Mouse (Mus musculus): ENCODE measurements around the gene Brsk2. TPM values are rescaled to one million over a fixed set of nuclear protein-coding genes. Genes with fewer than 3 reads are reported as not detected.
A peak's percentile ranks its signal among the peaks of the same experiment; 100 is the strongest.

Gene Brsk2
- polyA plus RNA-seq, 1 experiment from 2014 or later, result 7.8 TPM

GRCm38 (mm10) chr7:141959133-141959532 is 9.6 kb downstream of the Brsk2 start:
- DNase-seq (ENCODE audit: low spot score), result no peak
- H3K36me3 ChIP-seq, result peaks cover 15% of the 10 kb centered on the region; the same call in 1 of the 2 replicates
- H3K27ac ChIP-seq (replicated peaks), result no peak overlapping the region
- H3K9me3 ChIP-seq (replicated peaks), result no peaks in the 10 kb centered on the region
- WGBS, result 100% methylated on average over 1 of the region's 1 CpGs
- no peak overlapping the region for H3K4me3 ChIP-seq
- H3K4me1 ChIP-seq, result peaks cover 74% of the 10 kb centered on the region
- no peaks in the 10 kb centered on the region for H3K27me3 ChIP-seq (ENCODE audit: low read depth, poor library complexity, severe bottlenecking)

- Histone ChIP-seq H3K27ac (replicated peaks) (no peak overlapping the region), H3K27me3 (ENCODE audit: low read depth, poor library complexity, severe bottlenecking) (no peaks in the 10 kb centered on the region), H3K4me3 (no peak overlapping the region), H3K9me3 (replicated peaks) (no peaks in the 10 kb centered on the region), H3K4me1 (peaks cover 68% of the 10 kb centered on the region), H3K36me3 (peaks cover 21% of the 10 kb centered on the region)
- WGBS, result 79% methylated on average over 2 of the region's 2 CpGs
- DNase-seq (ENCODE audit: low spot score), result no peak
These were observed 11.4 kb downstream of the Brsk2 start for GRCm38 (mm10) chr7:141960926-141961325.

- Histone ChIP-seq H3K36me3 (peaks cover 17% of the 10 kb centered on the region; the same call in 1 of the 2 replicates), H3K4me1 (peaks cover 66% of the 10 kb centered on the region), H3K27me3 (ENCODE audit: low read depth, poor library complexity, severe bottlenecking) (no peaks in the 10 kb centered on the region), H3K27ac (replicated peaks) (no peak overlapping the region), H3K9me3 (replicated peaks) (no peaks in the 10 kb centered on the region), H3K4me3 (no peak overlapping the region)
- no peak for DNase-seq (ENCODE audit: low spot score)
- 89% methylated on average over 3 of the region's 3 CpGs for WGBS
These were observed 11.9 kb downstream of the Brsk2 start for GRCm38 (mm10) chr7:141961491-141961890.

GRCm38 (mm10) chr7:141962521-141962920 is 13.0 kb downstream of the Brsk2 start:
- Histone ChIP-seq H3K9me3 (replicated peaks) (no peaks in the 10 kb centered on the region), H3K27ac (replicated peaks) (no peak overlapping the region), H3K4me3 (no peak overlapping the region), H3K4me1 (peaks cover 58% of the 10 kb centered on the region), H3K27me3 (ENCODE audit: low read depth, poor library complexity, severe bottlenecking) (no peaks in the 10 kb centered on the region), H3K36me3 (peaks cover 11% of the 10 kb centered on the region; the same call in 1 of the 2 replicates)
- no peak for DNase-seq (ENCODE audit: low spot score)
- 100% methylated on average over 3 of the region's 3 CpGs for WGBS

- no peak for DNase-seq (ENCODE audit: low spot score)
- no peak overlapping the region for H3K4me3 ChIP-seq
- 88% methylated on average over 2 of the region's 2 CpGs for WGBS
- no peaks in the 10 kb centered on the region for H3K9me3 ChIP-seq (replicated peaks)
- peaks cover 8% of the 10 kb centered on the region; the same call in 1 of the 2 replicates for H3K36me3 ChIP-seq
- no peak overlapping the region for H3K27ac ChIP-seq (replicated peaks)
- no peaks in the 10 kb centered on the region for H3K27me3 ChIP-seq (ENCODE audit: low read depth, poor library complexity, severe bottlenecking)
- peaks cover 72% of the 10 kb centered on the region for H3K4me1 ChIP-seq
These were observed 16.7 kb downstream of the Brsk2 start for GRCm38 (mm10) chr7:141966281-141966680.

GRCm38 (mm10) chr7:141972831-141973619 is 23.5 kb downstream of the Brsk2 start:
- Histone ChIP-seq H3K36me3 (0 out of 2 replicates have a peak, but pooled peaks cover 2% of the 10 kb centered on the region), H3K9me3 (replicated peaks) (no peaks in the 10 kb centered on the region), H3K27ac (replicated peaks) (no peak overlapping the region), H3K27me3 (ENCODE audit: low read depth, poor library complexity, severe bottlenecking) (no peaks in the 10 kb centered on the region), H3K4me1 (peaks cover 25% of the 10 kb centered on the region), H3K4me3 (no peak overlapping the region)
- WGBS, result 47% methylated on average over 7 of the region's 7 CpGs
- peak; percentile 41 for DNase-seq (ENCODE audit: low spot score)

- no peak overlapping the region for H3K4me3 ChIP-seq
- 90% methylated on average over 6 of the region's 6 CpGs for WGBS
These were observed 28.5 kb downstream of the Brsk2 start for GRCm38 (mm10) chr7:141978003-141978402.

GRCm38 (mm10) chr7:141979247-141979646 is 29.7 kb downstream of the Brsk2 start:
- Histone ChIP-seq H3K27ac (replicated peaks) (no peak overlapping the region), H3K36me3 (peaks cover 51% of the 10 kb centered on the region), H3K9me3 (replicated peaks) (no peaks in the 10 kb centered on the region), H3K4me1 (0 out of 2 replicates have a peak, but pooled peaks cover 3% of the 10 kb centered on the region), H3K4me3 (no peak overlapping the region), H3K27me3 (ENCODE audit: low read depth, poor library complexity, severe bottlenecking) (no peaks in the 10 kb centered on the region)
- DNase-seq (ENCODE audit: low spot score), result no peak
- whole genome bisulfite sequencing, result 93% methylated on average over 4 of the region's 4 CpGs

More at GRCm38 (mm10) chr7:141978003-141978402, 28.5 kb downstream of the Brsk2 start:
- Histone ChIP-seq H3K27me3 (ENCODE audit: low read depth, poor library complexity, severe bottlenecking) (no peaks in the 10 kb centered on the region), H3K27ac (replicated peaks) (no peak overlapping the region), H3K4me1 (0 out of 2 replicates have a peak, but pooled peaks cover under 1% of the 10 kb centered on the region), H3K36me3 (peaks cover 39% of the 10 kb centered on the region), H3K9me3 (replicated peaks) (no peaks in the 10 kb centered on the region)
- DNase-seq (ENCODE audit: low spot score), result no peak

- H3K4me3 ChIP-seq, result no peak overlapping the region
- no peaks in the 10 kb centered on the region for H3K27me3 ChIP-seq (ENCODE audit: low read depth, poor library complexity, severe bottlenecking)
- peaks cover 71% of the 10 kb centered on the region for H3K36me3 ChIP-seq
- WGBS, result 90% methylated on average over 7 of the region's 7 CpGs
- H3K27ac ChIP-seq (replicated peaks), result no peak overlapping the region
- no peak for DNase-seq (ENCODE audit: low spot score)
- 0 out of 2 replicates have a peak, but pooled peaks cover 3% of the 10 kb centered on the region for H3K4me1 ChIP-seq
- H3K9me3 ChIP-seq (replicated peaks), result no peaks in the 10 kb centered on the region
These were observed 31.7 kb downstream of the Brsk2 start for GRCm38 (mm10) chr7:141981237-141981636.

- H3K4me1 ChIP-seq, result no peaks in the 10 kb centered on the region
- H3K36me3 ChIP-seq, result peaks cover 100% of the 10 kb centered on the region
- 96% methylated on average over 7 of the region's 7 CpGs for WGBS
- no peak overlapping the region for H3K4me3 ChIP-seq
- no peaks in the 10 kb centered on the region for H3K27me3 ChIP-seq (ENCODE audit: low read depth, poor library complexity, severe bottlenecking)
- H3K27ac ChIP-seq (replicated peaks), result 0 out of 2 replicates have a peak overlapping the region, but pooled peaks have one; percentile 33
- no peak for DNase-seq (ENCODE audit: low spot score)
- H3K9me3 ChIP-seq (replicated peaks), result no peaks in the 10 kb centered on the region
These were observed 38.8 kb downstream of the Brsk2 start for GRCm38 (mm10) chr7:141988314-141988806.

GRCm38 (mm10) chr7:141991183-141991582 is 41.6 kb downstream of the Brsk2 start:
- Histone ChIP-seq H3K36me3 (peaks cover 100% of the 10 kb centered on the region), H3K27me3 (ENCODE audit: low read depth, poor library complexity, severe bottlenecking) (no peaks in the 10 kb centered on the region), H3K4me3 (no peak overlapping the region), H3K27ac (replicated peaks) (no peak overlapping the region; the same call in 1 of the 2 replicates), H3K9me3 (replicated peaks) (no peaks in the 10 kb centered on the region), H3K4me1 (no peaks in the 10 kb centered on the region)
- DNase-seq (ENCODE audit: low spot score), result no peak
- WGBS, result 84% methylated on average over 2 of the region's 2 CpGs

GRCm38 (mm10) chr7:141994121-141994520 is 44.6 kb downstream of the Brsk2 start:
- no peaks in the 10 kb centered on the region for H3K9me3 ChIP-seq (replicated peaks)
- no peak for DNase-seq (ENCODE audit: low spot score)
- H3K27me3 ChIP-seq (ENCODE audit: low read depth, poor library complexity, severe bottlenecking), result no peaks in the 10 kb centered on the region
- peaks cover 100% of the 10 kb centered on the region for H3K36me3 ChIP-seq
- WGBS, result 86% methylated on average over 4 of the region's 4 CpGs
- H3K4me3 ChIP-seq, result no peak overlapping the region
- H3K27ac ChIP-seq (replicated peaks), result no peak overlapping the region
- no peaks in the 10 kb centered on the region for H3K4me1 ChIP-seq

- Histone ChIP-seq H3K27ac (replicated peaks) (no peak overlapping the region), H3K27me3 (ENCODE audit: low read depth, poor library complexity, severe bottlenecking) (no peaks in the 10 kb centered on the region), H3K9me3 (replicated peaks) (no peaks in the 10 kb centered on the region), H3K36me3 (peaks cover 98% of the 10 kb centered on the region), H3K4me1 (no peaks in the 10 kb centered on the region), H3K4me3 (no peak overlapping the region)
- 91% methylated on average over 3 of the region's 3 CpGs for WGBS
- DNase-seq (ENCODE audit: low spot score), result no peak
These were observed 51.1 kb downstream of the Brsk2 start for GRCm38 (mm10) chr7:142000661-142001060.
